Mouse (Mus musculus) fat pad, adult 2 months (tissue): ENCODE results near the gene Rnf208.
"Not testable (repeated sequence)": the region's sequence is repeated elsewhere in the genome, so short reads cannot be mapped to it uniquely, and the experiment has no call there.

ENCODE experiments used
- DNase-seq: peaks from one replicate; pipeline ENCODE4 v3.0.0-alpha.2; 2011; ENCODE audit warnings: low read depth, low spot score; ENCODE audit errors: extremely low read depth

Rnf208 gene

DNA sequence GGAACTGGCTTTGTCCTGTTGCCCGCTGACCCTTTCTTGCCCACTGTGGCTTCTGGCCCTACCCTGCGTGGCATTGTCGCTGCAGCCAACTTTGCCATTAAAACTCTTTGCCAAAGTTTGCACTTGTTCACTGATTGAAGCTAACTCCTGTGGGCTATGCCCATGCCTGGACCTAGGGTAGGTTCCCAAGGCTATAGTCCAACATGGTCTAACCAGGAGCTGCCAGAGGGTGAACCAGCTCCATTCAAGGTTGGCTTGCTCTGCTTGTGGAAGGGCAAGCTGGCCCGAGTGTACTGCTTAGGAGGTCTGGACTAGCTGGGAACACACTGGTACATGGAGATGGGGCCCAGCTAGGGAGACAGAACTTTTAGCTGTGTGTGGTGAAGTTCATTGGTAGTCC is 2.1 kb downstream of the Rnf208 start:
- no peak for DNase-seq

DNA sequence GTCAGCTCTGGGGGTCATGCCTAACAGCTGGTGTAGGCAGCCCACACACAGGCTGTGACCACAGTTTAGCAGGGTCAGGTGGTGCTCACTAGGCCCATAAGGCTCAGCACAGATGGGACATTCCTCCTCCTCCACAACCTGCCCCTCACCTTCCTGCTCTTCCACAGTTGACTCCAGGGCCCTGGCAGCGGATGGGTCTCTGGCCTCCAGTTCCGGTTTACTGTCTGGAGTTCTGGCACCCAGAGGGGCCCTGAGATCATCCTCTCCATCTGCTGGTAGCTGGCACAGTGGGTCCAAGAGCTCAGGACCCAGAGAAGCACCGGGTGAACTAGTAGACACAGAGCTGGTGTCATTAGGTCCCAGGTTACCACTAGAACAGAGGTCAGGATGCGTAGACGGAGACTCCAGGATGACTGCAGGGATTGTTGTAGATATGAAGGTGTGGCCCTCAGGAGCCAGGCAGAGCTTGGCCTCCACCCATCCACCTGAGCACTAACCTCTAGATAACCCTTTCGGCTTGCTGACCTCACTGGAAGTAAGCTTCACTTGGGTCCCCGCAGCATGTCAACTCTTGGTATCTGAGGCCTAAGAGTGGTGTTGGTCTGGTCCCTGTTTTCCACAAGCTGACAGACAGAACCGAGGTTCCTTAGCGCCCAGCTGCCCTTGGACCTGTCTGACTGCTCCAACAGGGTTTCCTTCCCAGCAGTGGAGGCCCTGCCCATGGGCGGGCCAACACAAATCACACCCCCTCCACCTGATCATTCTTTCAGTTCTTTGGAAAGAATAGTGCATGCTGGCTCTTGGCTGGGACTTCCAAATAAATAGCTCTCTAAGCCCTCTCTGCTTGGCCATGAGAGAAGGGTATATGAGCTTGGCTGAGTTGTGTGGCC is 4.4 kb downstream of the Rnf208 start, which contains the start of gene AL732309.1:
AL732309.1 (minus strand) TSS at position 681 of the 890 bp plus-strand sequence.
- DNase-seq, result no peak

DNA sequence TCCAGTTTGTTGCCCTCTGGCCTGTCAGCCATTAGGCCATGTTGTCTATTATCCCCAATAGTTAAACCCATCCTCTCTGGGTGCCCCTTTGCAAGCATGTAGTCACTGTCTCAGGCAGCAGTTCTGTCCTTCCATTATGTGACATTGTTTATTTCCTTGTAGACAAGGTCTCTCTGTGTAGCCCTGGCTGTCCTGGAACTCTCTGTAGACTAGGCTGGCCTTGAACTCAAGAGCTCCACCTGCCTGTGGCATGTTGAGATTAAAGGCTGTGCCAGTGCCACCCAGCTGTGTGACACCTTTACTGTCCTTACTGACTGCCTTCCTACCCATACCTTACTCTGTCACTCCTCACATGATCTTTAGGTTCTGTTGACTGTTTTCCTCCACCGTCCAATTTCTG is 10.3 kb downstream of the Rnf208 start:
- no peak for DNase-seq

DNA sequence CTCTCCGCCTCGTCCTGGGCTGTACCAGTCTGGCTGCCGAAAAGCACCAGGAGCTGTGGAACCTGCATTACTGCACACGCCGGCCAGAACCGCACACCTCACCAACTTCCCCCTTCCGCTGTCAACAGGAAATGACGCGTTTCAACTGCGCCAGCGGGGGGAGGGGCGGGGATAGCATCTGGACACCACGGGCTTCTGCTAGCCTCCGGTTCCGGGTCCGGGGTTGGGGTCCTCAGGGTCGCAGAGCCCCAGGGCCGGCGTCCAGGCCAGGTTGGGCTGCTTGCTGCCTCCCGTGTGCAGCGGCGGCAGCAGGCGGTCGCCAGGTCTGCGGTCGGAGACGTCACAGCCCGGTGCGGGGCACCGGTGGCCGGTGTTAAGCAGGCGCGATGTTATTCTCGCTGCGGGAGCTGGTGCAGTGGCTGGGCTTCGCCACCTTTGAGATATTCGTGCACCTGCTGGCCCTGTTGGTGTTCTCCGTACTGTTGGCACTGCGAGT is 13.3 kb downstream of the Rnf208 start, which contains the start of gene Tmem203:
Tmem203 (plus strand) TSS at position 156 of the 496 bp plus-strand sequence.
- DNase-seq, result no peak

DNA sequence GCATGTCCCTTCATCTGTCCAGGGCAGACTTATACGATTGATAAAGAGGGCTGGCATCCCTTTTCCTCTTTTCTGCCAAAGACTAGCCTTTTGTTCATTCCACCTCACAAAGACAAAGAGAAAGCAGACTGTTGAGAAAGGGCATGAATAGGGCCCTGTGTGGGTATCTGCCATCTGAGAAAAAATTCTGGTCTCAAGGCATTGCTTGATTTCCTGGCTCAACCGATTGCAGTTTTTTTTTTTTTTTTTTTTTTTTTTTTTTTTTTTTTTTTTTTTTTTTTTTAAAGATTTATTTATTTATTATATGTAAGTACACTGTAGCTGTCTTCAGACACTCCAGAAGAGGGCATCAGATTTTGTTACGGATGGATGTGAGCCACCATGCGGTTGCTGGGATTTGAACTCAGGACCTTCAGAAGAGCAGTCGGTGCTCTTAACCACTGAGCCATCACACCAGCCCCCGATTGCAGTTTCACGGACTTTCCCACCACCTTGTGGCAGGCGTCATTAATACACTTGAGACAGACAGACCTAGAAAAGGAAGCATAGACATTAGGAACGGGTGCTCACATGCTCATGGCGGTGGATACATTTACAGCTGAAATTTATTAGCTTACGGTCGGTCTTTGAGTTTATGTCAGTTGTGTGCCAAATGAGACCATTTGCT is 14.5 kb downstream of the Rnf208 start:
- DNase-seq, result not testable (repeated sequence)

DNA sequence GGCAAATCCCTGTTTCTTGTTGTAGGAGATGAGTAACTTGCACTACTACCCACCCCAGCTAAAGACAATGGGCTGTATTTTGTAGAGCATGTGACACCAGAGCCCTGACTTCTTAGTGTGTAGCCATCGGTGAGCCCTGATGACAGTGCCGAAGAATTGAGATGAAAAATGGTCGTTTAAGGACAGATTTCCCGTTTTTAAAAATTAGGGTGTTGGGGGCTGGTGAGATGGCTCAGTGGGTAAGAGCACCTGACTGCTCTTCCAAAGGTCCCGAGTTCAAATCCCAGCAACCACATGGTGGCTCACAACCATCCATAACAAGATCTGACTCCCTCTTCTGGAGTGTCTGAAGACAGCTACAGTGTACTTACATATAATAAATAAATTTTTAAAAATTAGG is 15.2 kb downstream of the Rnf208 start:
- DNase-seq, result not testable (repeated sequence)

DNA sequence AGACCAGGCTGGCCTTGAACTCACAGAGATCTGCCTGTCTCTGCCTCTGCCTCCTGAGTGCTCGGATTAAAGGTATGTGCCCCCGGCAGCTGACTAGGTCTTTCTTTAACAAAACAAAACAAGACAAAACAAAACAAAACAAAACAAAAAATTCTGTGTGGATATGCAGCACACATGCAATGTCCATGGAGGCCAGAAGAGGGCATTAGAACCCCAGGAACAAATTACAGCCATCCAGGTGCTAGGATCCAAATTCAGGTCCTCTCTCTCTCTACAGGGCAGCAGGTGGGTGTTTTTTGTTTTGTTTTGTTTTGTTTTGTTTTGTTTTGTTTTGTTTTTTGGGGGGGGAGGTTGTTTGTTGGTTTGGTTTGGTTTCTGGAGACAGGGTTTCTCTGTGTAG is 16.8 kb downstream of the Rnf208 start:
- no peak for DNase-seq

DNA sequence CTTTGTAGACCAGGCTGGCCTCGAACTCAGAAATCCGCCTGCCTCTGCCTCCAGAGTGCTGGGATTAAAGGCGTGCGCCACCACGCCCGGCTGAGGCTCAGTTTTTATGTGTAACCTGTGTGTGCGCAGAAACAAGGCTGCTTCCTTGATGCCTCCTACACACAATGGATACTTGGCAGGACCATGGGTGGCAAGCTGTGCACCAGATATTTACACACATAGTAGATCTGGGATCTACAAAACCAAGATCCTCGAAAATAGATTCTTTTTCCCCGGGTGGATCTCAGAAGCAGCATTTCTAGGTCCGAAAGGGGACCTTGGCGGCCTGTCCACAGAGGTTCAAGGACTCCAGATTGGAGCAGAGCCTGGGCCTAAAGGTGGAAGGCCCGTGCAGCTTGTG is 19.8 kb downstream of the Rnf208 start:
- DNase-seq, result no peak

DNA sequence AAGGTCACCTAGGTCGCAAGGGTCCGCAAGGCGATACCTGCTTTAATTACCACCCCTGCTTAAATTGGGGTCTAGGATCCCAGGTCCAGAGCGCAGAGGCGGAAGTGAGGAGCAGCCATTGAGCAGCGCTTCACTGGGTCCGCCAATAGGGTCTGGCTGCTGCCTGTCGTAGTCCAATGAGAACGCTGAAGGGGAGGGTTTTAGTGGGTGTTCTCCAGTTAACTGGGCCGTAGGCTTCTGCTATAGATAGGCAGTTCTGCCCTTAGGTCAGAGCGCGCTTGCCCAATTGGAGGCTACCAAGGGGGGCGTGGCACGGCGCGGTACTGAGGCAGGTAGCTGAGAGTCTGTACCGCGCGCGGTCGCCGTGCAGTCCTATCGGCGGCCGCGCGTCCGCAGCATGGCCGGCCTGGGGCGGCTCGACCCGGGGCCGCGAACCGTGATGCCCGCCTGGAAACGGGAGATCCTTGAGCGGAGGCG is 20.3 kb downstream of the Rnf208 start, which contains the start of gene Tprn:
Tprn (plus strand) TSS at position 328 of the 477 bp plus-strand sequence.
- DNase-seq, result peak; percentile 93

DNA sequence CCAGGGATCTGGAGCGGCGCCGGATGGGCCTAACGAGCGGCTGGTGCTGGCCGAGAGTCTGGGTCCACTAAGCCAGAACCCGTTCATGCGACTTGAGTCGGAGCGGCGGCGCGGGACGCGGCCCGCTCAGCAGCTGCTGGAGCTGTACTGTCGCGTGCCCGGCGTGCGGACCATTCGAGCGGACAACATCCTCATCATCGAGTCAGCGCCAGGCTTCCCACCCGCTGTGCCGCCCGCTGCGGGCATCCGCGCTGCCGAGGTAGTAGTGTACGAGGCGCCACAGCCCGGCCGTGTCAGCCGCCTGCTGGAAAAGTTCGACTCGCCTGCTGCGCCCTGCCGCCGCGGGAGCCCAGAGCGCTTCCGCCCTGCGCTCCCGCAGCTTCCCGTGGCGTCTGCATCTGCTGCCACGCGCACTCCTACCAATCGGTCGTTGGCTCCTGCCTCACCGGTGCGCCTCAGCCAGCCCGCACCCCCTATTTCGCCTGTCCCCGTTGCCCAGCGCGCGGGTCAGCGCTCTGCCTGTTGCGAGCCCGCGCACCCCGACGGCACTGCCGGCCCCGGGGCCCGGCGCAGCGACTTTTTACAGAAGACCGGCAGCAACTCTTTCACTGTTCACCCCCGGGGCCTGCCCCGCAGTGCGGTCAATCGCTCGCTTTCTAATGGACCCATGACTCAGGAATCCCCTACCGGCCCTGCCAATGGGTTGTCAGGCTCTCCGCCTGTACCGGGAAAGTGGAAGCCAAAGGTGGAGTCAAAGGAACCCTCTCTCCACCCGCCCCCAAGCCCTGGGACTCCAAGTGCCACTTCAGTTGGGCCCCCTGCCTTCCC is 21.0 kb downstream of the Rnf208 start:
- DNase-seq, result no peak

DNA sequence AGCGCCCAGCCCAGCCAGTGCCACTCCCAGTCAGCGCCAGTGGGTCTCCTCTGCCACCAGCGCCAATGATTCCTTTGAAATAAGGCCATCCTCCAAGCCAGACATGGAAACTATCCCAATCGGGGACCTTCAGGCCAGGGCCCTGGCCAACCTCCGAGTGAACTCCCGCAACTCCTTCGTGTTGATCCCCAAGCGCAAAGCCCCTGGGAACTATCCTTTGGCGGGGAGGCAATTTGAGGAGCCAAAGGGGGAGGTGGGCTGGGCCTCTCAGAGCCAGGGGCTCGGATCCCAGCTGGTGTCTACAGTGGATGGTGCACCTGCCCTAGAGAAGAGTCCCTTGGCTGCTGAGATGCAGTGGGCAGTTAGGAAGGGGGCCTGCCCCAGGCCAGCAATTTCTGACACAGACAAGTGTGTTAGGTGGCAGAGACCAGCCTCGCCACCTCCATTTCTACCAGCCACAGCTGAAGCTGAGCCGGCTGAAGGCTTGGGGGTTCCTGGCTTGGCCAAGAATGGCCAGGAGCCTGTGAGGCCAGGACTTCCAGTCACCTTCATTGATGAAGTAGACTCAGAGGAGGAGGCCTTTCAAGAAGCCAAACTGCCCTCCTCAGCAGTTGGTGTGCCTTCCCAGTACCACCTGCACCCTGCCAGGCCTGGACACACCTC is 21.7 kb downstream of the Rnf208 start:
- DNase-seq, result no peak

DNA sequence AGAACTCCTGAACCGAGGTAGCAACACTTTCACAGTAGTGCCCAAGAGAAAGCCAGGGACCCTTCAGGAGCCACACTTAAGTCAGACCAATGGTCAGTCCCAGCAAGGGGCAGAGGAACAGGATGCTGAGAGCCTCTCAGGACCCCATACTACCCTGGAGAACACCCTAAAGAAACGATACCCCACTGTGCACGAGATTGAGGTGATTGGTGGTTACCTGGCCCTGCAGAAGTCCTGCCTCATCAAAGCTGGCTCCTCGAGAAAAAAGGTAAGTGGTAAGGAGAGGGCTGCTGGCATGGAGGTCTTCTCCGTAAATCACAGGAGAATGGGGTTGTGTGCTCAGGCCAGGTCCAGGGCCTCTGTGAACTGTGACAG is 22.2 kb downstream of the Rnf208 start:
- DNase-seq, result no peak

DNA sequence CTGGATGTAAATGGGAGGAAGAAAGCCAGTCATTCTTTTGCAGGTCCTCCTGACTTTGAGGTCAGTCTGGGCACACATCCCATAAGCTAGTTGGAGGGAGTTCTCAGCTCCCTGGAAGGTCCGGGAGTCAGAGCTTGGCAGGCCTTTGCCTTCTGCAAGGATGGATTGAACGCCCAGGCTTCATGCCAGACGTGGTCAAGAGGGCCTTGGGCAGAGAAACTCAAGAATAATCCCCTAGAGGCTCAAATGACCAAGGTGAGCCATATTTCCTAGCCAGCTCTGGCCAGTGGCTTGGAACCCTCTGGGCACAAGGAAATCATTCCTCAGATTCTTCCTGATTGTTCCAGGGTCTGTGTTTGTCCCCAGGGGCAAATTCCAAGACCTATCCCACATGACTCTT is 22.8 kb downstream of the Rnf208 start:
- DNase-seq, result no peak

DNA sequence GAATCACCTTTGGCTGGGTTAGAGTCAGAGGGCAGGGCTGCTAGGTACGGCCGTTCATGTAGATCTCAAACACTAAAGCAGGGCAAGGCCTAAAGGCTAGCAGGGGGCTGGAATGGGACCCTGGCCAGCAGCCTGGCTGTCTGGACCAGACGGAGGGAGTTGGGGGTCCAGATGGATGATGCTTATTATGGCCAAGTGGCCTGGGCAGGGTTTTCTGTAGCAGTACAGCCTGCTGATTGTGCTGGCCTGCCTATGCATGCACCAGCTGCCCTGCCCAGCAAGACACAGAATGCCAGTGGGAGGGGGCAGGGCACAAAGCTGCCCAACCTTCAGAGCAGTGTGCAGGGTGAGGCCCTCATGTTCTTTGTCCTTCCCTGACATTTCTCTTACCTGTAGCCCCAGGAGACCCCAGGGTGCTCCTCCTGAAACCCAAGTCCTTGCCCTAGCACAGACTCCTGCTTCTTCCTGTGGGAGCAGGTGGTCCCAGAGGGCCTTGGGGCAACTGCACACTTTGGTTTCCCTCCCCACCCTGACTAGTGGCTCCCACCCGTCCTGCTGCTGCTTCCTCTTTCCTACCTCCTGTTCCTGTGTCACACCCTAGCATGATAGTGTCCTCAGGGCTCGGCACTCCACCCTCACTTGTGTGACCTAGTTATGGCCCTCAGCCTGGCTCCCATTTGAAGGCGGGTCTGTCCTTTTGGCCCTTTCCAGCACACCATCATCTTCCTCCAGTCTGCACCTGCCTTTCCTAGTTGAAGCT is 24.0 kb downstream of the Rnf208 start:
- no peak for DNase-seq

DNA sequence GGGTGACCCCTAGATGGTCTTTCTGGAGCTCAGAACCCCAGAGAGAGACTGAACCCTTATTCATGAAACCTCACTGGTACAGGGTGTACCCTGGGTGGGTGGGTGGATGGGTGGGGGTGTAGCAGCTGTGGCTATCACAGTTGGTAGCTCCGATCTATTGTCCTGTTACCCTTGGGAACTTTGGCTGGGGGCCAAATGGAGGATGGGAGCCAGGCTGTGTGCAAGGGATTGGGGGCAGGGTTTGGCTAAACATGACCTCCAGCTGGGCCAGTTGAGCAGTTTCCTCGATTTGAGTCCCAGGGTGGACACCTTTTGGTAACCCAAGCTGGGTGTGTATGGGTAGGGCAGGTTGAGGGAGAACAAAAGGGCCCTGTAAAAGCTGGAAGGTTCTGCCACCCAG is 24.7 kb downstream of the Rnf208 start:
- DNase-seq, result no peak

DNA sequence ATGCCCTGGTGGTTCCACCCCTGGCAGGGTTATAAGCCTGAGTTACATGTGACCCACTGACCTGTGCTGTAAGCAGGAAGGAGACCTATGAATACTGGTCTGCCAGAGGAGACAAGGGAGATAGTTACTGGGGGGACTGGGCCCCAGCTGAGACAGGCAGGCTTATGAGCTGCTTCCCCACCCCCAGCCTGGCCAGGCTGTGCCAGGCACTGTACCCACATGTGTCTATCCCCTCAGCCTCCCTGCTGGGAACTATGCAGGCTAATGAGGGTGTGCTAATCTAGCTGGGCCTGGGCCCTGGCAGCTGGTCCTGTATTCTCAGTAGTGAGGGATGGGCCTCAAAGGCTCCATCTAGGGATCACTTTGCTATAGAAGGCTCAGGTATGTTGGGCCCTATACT is 25.2 kb downstream of the Rnf208 start:
- DNase-seq, result no peak

DNA sequence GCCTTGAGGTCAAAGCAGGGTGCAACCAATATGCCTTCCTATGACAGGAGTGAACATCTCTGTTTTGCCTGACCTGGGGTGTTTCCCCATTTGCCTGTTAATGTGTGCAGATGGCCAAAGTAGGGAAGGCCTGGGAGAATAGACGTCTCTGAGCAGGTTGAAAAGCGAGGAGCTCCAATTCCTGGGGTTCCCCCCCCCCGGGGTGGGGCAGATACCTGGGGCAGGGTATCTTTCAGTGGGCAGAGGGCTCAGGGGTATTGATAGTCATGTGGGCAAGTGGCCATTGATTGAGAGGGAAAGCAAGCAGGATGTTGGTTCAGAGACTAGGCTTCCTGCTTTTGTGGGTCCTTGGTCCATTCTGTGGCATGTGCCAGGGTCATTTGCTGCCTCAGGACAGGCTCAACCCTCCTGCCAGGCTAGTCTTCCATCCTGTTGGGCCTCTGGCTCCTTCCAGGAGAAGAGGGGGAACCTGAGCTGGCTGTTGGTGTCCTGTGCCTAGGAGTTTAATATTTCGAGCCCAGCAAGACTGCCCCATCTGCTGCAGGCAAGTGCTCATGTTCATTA is 25.8 kb downstream of the Rnf208 start:
- DNase-seq, result no peak

DNA sequence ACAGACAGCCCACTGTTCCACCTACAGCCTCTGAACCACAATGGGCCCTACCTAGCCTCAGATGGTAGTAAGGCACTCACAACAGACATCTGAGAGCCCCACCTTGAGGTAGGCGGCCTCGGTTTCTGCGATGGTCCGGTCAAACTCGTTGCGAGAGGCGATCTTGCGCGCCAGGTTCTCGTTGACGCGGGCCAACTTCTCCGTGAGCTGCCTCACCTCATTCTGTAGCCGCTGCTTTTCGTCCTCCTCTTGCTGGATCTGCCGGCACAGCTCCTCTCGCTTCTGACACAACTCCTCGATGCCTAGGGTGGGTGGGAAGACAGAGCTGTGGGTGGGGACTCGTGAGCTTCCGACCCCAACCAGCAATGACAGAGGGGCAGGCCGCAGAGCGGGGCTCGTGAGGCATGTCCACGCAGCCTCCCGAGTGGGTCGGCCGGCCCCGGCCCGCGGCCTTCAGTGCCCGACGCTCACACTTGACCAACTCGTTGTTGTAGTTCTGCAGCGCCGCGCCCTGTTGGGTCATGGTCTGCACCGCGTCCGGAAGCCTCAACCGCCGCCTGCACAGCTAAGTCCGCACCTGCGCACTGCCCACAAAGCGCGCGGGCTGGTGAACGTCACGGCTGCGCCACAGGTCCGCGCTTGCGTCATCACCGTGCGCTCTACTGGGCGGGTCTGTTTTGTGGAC is 29.9 kb downstream of the Rnf208 start, which contains the start of the genes Ssna1 and Anapc2:
Ssna1 (minus strand) TSS at position 612 of the 685 bp plus-strand sequence.
Anapc2 (plus strand) TSS at position 652 of the 685 bp plus-strand sequence.
- DNase-seq, result peak; percentile 40

DNA sequence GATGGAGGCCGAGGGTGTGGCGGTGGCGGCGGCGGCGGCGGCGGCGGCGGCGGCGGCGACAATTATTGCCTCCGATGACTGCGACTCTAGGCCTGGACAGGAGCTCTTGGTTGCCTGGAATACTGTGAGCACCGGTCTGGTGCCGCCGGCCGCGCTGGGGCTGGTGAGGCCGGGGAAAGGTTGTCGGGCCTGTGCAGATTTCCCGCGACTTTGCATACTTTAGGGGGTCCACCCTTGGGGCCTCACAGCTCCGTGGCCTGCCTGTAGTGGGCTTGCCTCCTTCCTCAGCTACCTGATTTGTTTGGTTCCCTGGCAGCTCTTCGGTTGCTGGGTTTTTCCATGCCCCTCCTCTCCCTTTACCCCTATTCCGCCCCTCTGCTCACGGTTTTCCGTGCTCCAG is 30.5 kb downstream of the Rnf208 start:
- no peak for DNase-seq
